8 mouse cellular contexts compared by ENCODE assay signal in genomic region chr6:8178397-8178941, GRCm38 (mm10). TPM values are rescaled to one million over a fixed set of nuclear protein-coding genes. Genes with fewer than 3 reads are reported as not detected.
DNase-seq lines count a peak whose midpoint lies in the region; ATAC-seq and TF ChIP-seq lines count a peak whose summit lies in the region.

No protein-coding gene starts in this region.

- peak overlapping the region; percentile 8 for H3K4me3 ChIP-seq in cerebellum, adult 2 months (replicated peaks; ENCODE audit: insufficient read depth, low read depth, low read length)
- H3K4me3 ChIP-seq in forebrain, postnatal 0 days (ENCODE audit: low read depth, low read length), result peak overlapping the region; percentile 19; the same call in 1 of the 2 replicates
- no peak overlapping the region for H3K4me3 ChIP-seq in neural tube, embryonic 12.5 days

- peak overlapping the region; percentile 41 for H3K4me2 ChIP-seq in forebrain, postnatal 0 days (ENCODE audit: low read depth)
- peak overlapping the region; percentile 39 for H3K4me2 ChIP-seq in neural tube, embryonic 12.5 days (replicated peaks)

- peak; percentile 47 for ATAC-seq in forebrain, postnatal 0 days
- no peak for ATAC-seq in neural tube, embryonic 12.5 days (ENCODE audit: low FRiP score, low read depth)
- no peak for ATAC-seq in activated CD4-positive, CD25-positive, alpha-beta regulatory T cell, adult 4 months

- no peaks in the 10 kb centered on the region for H3K36me3 ChIP-seq in forebrain, postnatal 0 days (ENCODE audit: insufficient read depth)
- H3K36me3 ChIP-seq in neural tube, embryonic 12.5 days, result no peaks in the 10 kb centered on the region

- no peaks in the 10 kb centered on the region for H3K9me3 ChIP-seq in forebrain, postnatal 0 days (ENCODE audit: low read length)
- no peaks in the 10 kb centered on the region for H3K9me3 ChIP-seq in neural tube, embryonic 12.5 days

- peaks cover 6% of the 10 kb centered on the region; the same call in 1 of the 2 replicates for H3K4me1 ChIP-seq in cerebellum, adult 2 months (ENCODE audit: control insufficient read depth, insufficient read depth, low read length)
- peaks cover 7% of the 10 kb centered on the region; the same call in 1 of the 2 replicates for H3K4me1 ChIP-seq in forebrain, postnatal 0 days (ENCODE audit: insufficient read depth)
- H3K4me1 ChIP-seq in neural tube, embryonic 12.5 days, result peaks cover 5% of the 10 kb centered on the region; the same call in 1 of the 2 replicates

- peak; percentile 9 for DNase-seq in adrenal gland, postnatal 10 days
- DNase-seq in adrenal gland, postnatal 36 days, result no peak
- peak; percentile 58 to 71 for DNase-seq in cerebellum, adult 2 months
- peak; percentile 56 for DNase-seq in forebrain, postnatal 0 days
- peak; percentile 20 for DNase-seq in layer of hippocampus, adult 9-11 months
- no peak for DNase-seq in ovary, adult 18-20 months (ENCODE audit: low spot score)

- H3K27me3 ChIP-seq in cerebellum, adult 2 months (ENCODE audit: control insufficient read depth, insufficient read depth, low read length), result no peaks in the 10 kb centered on the region
- H3K27me3 ChIP-seq in forebrain, postnatal 0 days (ENCODE audit: insufficient read depth, low read length), result no peaks in the 10 kb centered on the region
- H3K27me3 ChIP-seq in neural tube, embryonic 12.5 days (replicated peaks), result no peaks in the 10 kb centered on the region

- TF ChIP-seq CTCF in cerebellum, adult 2 months (IDR thresholded peaks at IDR 0.05; ENCODE audit: borderline replicate concordance, insufficient read depth, low read depth, low read length), result no peak
- no peak for TF ChIP-seq CTCF in forebrain, postnatal 0 days (IDR thresholded peaks at IDR 0.05; ENCODE audit: low read depth)

- H3K27ac ChIP-seq in cerebellum, adult 2 months (ENCODE audit: insufficient read depth, low read length), result no peak overlapping the region
- H3K27ac ChIP-seq in forebrain, postnatal 0 days (ENCODE audit: low read depth, low read length), result peak overlapping the region; percentile 57; the same call in 1 of the 2 replicates
- H3K27ac ChIP-seq in neural tube, embryonic 12.5 days, result no peak overlapping the region

- WGBS in cerebellum, adult 2 months, result 3% methylated on average over 10 of the region's 10 CpGs
- WGBS in forebrain, postnatal 0 days, result 4% methylated on average over 10 of the region's 10 CpGs
- 33% methylated on average over 10 of the region's 10 CpGs for WGBS in neural tube, embryonic 12.5 days

- H3K9ac ChIP-seq in forebrain, postnatal 0 days, result no peak overlapping the region; the same call in 1 of the 2 replicates
- no peak overlapping the region for H3K9ac ChIP-seq in neural tube, embryonic 12.5 days

- TF ChIP-seq POLR2A in cerebellum, adult 2 months (IDR thresholded peaks at IDR 0.05; ENCODE audit: borderline replicate concordance, insufficient read depth, low read length), result no peak

RNA-seq across cellular contexts. Expression of gene Col28a1, which starts 13.9 kb away (rescaled TPM):
- total RNA-seq in adrenal gland, postnatal 10 days (2021), result 1 to 10 TPM; 4.5 to 6.7 TPM
- 1 to 10 TPM; 1.5 to 2.9 TPM for total RNA-seq in adrenal gland, postnatal 36 days (2021)
- 0.19 and 0.52 TPM in 2 replicates for polyA plus RNA-seq in cerebellum, adult 2 months (2012; rRNA removed)
- total RNA-seq in forebrain, postnatal 0 days (2014; rRNA removed), result 0.77 and 1.2 TPM in 2 replicates
- polyA plus RNA-seq in forebrain, postnatal 0 days (2015; fragmentation: Nextera tagmentation; extraction: Ambion mirVana), result 0.52 and 1.1 TPM in 2 replicates
- polyA plus RNA-seq in neural tube, embryonic 12.5 days (2016; fragmentation: Nextera tagmentation; extraction: Ambion mirVana), result 0.50 and 1.3 TPM in 2 replicates
- not detected for polyA plus RNA-seq in activated CD4-positive, CD25-positive, alpha-beta regulatory T cell, adult 4 months (2017; shearing (Covaris generic))

RNA-seq across cellular contexts. Expression of gene Mios, which starts 30.6 kb away (rescaled TPM):
- 10 to 100 TPM; 18.4 to 21.6 TPM for total RNA-seq in adrenal gland, postnatal 10 days (2021)
- 10 to 100 TPM; 15.3 to 20.4 TPM for total RNA-seq in adrenal gland, postnatal 36 days (2021)
- 9.9 and 10.9 TPM in 2 replicates for polyA plus RNA-seq in cerebellum, adult 2 months (2012; rRNA removed)
- 30.5 and 35.7 TPM in 2 replicates for total RNA-seq in forebrain, postnatal 0 days (2014; rRNA removed)
- 18.2 and 22.4 TPM in 2 replicates for polyA plus RNA-seq in forebrain, postnatal 0 days (2015; fragmentation: Nextera tagmentation; extraction: Ambion mirVana)
- 30.2 and 30.5 TPM in 2 replicates for polyA plus RNA-seq in neural tube, embryonic 12.5 days (2016; fragmentation: Nextera tagmentation; extraction: Ambion mirVana)
- 10 to 100 TPM; 10.6 to 12.7 TPM for polyA plus RNA-seq in activated CD4-positive, CD25-positive, alpha-beta regulatory T cell, adult 4 months (2017; shearing (Covaris generic))

Comparison
In these comparisons a context has a peak if more than half of its experiments do, and no peak if none do; other contexts are left out.
1. DNase-seq: peak in adrenal gland, postnatal 10 days (single experiment), cerebellum, adult 2 months (2 of 2), forebrain, postnatal 0 days (single experiment) and layer of hippocampus, adult 9-11 months (single experiment); none in adrenal gland, postnatal 36 days (0 of 2) and ovary, adult 18-20 months (single experiment).